Mouse (Mus musculus) limb, embryonic 15.5 days (tissue): Measurements from ENCODE around the gene Rbfox2. TPM values are rescaled to one million over a fixed set of nuclear protein-coding genes. Genes with fewer than 3 reads are reported as not detected.
A peak's percentile ranks its signal among the peaks of the same experiment; 100 is the strongest.

Experiments used
- ATAC-seq: fragments of 200-750 bp; cut with Nextera tagmentation; 2 replicates; pipeline ENCODE4 v1.8.0; 2017; ENCODE audit warnings: low read depth, moderate TSS enrichment; ENCODE audit not compliant: insufficient number of reproducible peaks, low FRiP score, low TSS enrichment
- H3K27ac ChIP-seq: fragments of 300-500 bp; sonication (generic); 2 replicates; pipeline ENCODE4 v1.5.1; 2015; ENCODE audit warnings: moderate library complexity, mild to moderate bottlenecking, inconsistent platforms
- H3K27me3 ChIP-seq: fragments of 300-500 bp; sonication (generic); 2 replicates; pipeline ENCODE4 v1.6.1; 2015; ENCODE audit warnings: inconsistent platforms
- H3K36me3 ChIP-seq: fragments of 300-500 bp; sonication (generic); 2 replicates; pipeline ENCODE4 v1.6.1; 2015; ENCODE audit warnings: inconsistent platforms
- H3K4me1 ChIP-seq: fragments of 300-500 bp; sonication (generic); 2 replicates; pipeline ENCODE4 v1.6.1; 2015; ENCODE audit warnings: inconsistent platforms
- H3K4me2 ChIP-seq: fragments of 300-500 bp; sonication (generic); 2 replicates; pipeline ENCODE4 v1.6.1; 2015; ENCODE audit warnings: mild to moderate bottlenecking, inconsistent platforms
- H3K4me3 ChIP-seq: fragments of 300-500 bp; sonication (generic); 2 replicates; pipeline ENCODE4 v1.5.1; 2015; ENCODE audit warnings: mild to moderate bottlenecking, inconsistent platforms
- H3K9ac ChIP-seq: fragments of 300-500 bp; sonication (generic); 2 replicates; pipeline ENCODE4 v1.6.1; 2015; ENCODE audit warnings: inconsistent platforms
- H3K9me3 ChIP-seq: fragments of 300-500 bp; sonication (generic); 2 replicates; pipeline ENCODE4 v1.6.1; 2016; ENCODE audit warnings: inconsistent platforms
- WGBS: fragments of 180-500 bp; shearing (Covaris S2); methylation state at CpG from one replicate; pipeline ENCODE4 v1.1.7; 2015; 5-methylcytosine and 5-hydroxymethylcytosine counted together
- polyA plus RNA-seq: library from polyadenylated mRNA; unstranded; fragments of >200 nt; fragmentation: Nextera tagmentation; extraction: Ambion mirVana; gene quantifications from 2 replicates; pipeline ENCODE4 v1.2.1, GENCODE M21; 2015

The Rbfox2 gene
- polyA plus RNA-seq, 1 experiment from 2014 or later, result 73.2 TPM

GRCm38 (mm10) chr15:77151178-77151577 lies 155.6 kb downstream of the Rbfox2 start:
- ATAC-seq, result no peak
- Histone ChIP-seq H3K4me2 (peak overlapping the region; percentile 60), H3K36me3 (no peaks in the 10 kb centered on the region), H3K9ac (no peak overlapping the region), H3K4me3 (peak overlapping the region; percentile 54), H3K4me1 (peaks cover 38% of the 10 kb centered on the region), H3K27ac (peak overlapping the region; percentile 94; the same call in 1 of the 2 replicates), H3K27me3 (no peaks in the 10 kb centered on the region), H3K9me3 (no peaks in the 10 kb centered on the region)
- 45% methylated on average over 8 of the region's 8 CpGs for WGBS

GRCm38 (mm10) chr15:77150424-77150841 lies 156.4 kb downstream of the Rbfox2 start:
- Histone ChIP-seq H3K9me3 (no peaks in the 10 kb centered on the region), H3K4me3 (peak overlapping the region; percentile 54), H3K9ac (0 out of 2 replicates have a peak overlapping the region, but pooled peaks have one; percentile 27), H3K4me2 (peak overlapping the region; percentile 60), H3K4me1 (peaks cover 38% of the 10 kb centered on the region), H3K27ac (peak overlapping the region; percentile 94), H3K27me3 (no peaks in the 10 kb centered on the region), H3K36me3 (no peaks in the 10 kb centered on the region)
- peak; percentile 66; the same call in 1 of the 2 replicates for ATAC-seq
- WGBS, result 7% methylated on average over 3 of the region's 3 CpGs

DNA sequence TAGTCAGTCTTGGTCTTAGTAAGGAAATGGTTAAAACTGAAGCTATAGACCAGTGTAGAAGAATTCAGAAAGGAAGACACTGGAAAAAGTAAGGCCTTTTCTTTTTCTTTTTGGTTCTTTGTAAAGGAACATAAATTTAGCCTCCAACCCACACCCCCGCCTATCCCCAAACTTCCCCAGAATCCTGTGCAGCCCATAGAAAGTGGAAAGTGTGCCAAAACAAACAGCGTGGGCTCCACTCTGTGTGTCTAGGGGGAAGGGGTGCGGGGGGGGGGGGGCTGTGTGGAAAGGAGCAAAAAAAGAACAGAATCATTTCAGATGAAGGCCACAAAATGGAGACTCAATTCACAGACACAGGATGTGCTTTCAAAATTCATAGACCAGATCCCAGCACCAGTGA lies 156.8 kb downstream of the Rbfox2 start:
- Histone ChIP-seq H3K4me3 (peak overlapping the region; percentile 54), H3K27ac (peak overlapping the region; percentile 94), H3K27me3 (no peaks in the 10 kb centered on the region), H3K4me2 (peak overlapping the region; percentile 60), H3K9ac (no peak overlapping the region), H3K36me3 (no peaks in the 10 kb centered on the region), H3K4me1 (peaks cover 41% of the 10 kb centered on the region), H3K9me3 (no peaks in the 10 kb centered on the region)
- 23% methylated on average over 3 of the region's 3 CpGs for WGBS
- ATAC-seq, result no peak

DNA sequence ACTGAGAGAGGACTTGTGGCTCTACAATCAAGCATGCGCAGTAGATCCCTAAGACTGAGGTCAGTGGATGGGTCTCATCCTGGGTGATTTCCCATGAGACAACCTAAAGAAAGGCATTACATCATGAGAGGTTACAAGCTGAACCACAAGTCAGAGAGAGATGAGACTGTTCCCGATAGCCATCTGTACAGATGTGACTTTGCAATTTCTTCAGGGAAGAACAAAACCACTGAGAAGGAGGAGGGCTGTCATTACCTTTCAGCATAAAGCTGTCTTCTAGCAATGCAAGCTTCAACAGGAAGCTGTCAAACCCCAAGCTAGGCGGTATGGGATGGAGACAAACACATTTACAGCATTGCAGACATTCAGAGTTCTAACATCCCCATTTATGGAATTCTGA lies 157.3 kb downstream of the Rbfox2 start:
- peak overlapping the region; percentile 60 for H3K4me2 ChIP-seq
- no peaks in the 10 kb centered on the region for H3K9me3 ChIP-seq
- 53% methylated on average over 3 of the region's 3 CpGs for WGBS
- no peak for ATAC-seq
- no peaks in the 10 kb centered on the region for H3K27me3 ChIP-seq
- H3K4me1 ChIP-seq, result peaks cover 42% of the 10 kb centered on the region
- no peak overlapping the region for H3K9ac ChIP-seq
- H3K27ac ChIP-seq, result peak overlapping the region; percentile 94
- no peaks in the 10 kb centered on the region for H3K36me3 ChIP-seq
- H3K4me3 ChIP-seq, result no peak overlapping the region

DNA sequence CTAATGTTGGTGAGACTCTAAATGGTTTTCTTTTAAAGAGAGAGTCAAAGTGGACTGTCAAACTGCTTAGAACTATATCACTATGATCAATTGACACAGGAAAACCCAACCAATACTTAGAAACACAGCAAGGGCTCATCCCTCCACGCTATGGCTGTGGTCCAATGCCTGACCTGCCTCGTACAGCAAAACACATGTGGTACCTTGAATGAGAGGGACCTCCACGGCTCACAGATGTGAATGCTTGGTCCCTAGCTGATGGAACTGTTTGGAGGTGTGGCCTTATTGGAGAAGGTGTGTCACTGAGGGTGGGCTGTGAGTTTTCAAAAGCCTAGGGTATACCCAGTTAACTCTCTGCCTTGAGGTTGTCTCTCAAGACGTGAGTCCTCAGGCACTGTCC lies 159.9 kb downstream of the Rbfox2 start:
- ATAC-seq, result no peak
- 69% methylated on average over 4 of the region's 4 CpGs for WGBS
- Histone ChIP-seq H3K9me3 (no peaks in the 10 kb centered on the region), H3K36me3 (no peaks in the 10 kb centered on the region), H3K27me3 (no peaks in the 10 kb centered on the region), H3K27ac (no peak overlapping the region), H3K4me1 (peaks cover 42% of the 10 kb centered on the region), H3K9ac (no peak overlapping the region), H3K4me2 (no peak overlapping the region), H3K4me3 (no peak overlapping the region)

GRCm38 (mm10) chr15:77144960-77145359 lies 161.8 kb downstream of the Rbfox2 start:
- no peaks in the 10 kb centered on the region for H3K27me3 ChIP-seq
- 84% methylated on average over 1 of the region's 1 CpGs for WGBS
- no peak overlapping the region for H3K4me3 ChIP-seq
- no peak overlapping the region for H3K9ac ChIP-seq
- H3K27ac ChIP-seq, result no peak overlapping the region
- peaks cover 5% of the 10 kb centered on the region for H3K36me3 ChIP-seq
- H3K4me1 ChIP-seq, result peaks cover 25% of the 10 kb centered on the region
- H3K4me2 ChIP-seq, result no peak overlapping the region
- H3K9me3 ChIP-seq, result no peaks in the 10 kb centered on the region
- ATAC-seq, result no peak

DNA sequence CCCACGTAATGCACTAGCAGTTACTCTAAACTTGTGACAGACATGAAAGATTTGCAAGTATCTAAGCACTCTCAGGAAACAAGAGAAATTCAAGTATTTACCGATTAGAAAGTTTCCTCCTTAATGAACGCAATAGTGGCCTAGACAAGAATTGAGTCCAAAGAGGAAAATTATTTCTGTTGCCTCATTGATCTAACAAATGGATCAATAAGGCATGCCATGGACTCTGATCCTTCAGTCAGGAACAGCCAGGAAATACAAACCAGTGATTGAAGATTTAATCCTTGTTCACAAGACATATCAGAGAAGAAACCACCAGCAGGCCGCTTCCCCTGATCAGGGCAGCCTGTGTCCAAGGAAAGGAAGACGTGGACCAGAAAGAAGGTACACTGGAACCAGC lies 164.0 kb downstream of the Rbfox2 start:
- H3K4me2 ChIP-seq, result no peak overlapping the region
- no peaks in the 10 kb centered on the region for H3K9me3 ChIP-seq
- H3K4me1 ChIP-seq, result peaks cover 22% of the 10 kb centered on the region
- ATAC-seq, result no peak
- H3K4me3 ChIP-seq, result no peak overlapping the region
- WGBS, result 92% methylated on average over 5 of the region's 5 CpGs
- H3K27me3 ChIP-seq, result no peaks in the 10 kb centered on the region
- H3K27ac ChIP-seq, result no peak overlapping the region
- peaks cover 5% of the 10 kb centered on the region for H3K36me3 ChIP-seq
- no peak overlapping the region for H3K9ac ChIP-seq

DNA sequence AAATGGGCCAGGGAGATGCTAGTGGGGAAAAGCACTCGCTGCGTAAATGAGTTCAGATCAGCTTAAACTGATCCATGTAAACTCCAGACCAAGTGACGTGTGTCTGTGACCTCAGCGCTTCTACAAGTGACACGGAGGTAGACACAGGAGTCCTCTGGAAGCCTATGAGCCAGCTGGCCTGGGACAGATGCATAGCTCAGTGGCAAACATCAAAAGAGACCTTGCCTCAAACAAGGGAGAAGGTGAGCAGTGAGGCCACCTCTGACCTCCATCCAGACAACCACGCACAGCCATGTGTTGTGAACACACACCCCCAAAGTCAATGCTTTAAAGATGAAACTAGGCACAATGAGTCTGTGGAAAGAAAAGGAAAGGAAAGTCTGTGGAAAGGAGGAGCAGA lies 164.5 kb downstream of the Rbfox2 start:
- WGBS, result 71% methylated on average over 6 of the region's 6 CpGs
- Histone ChIP-seq H3K9me3 (no peaks in the 10 kb centered on the region), H3K4me1 (peaks cover 22% of the 10 kb centered on the region)

DNA sequence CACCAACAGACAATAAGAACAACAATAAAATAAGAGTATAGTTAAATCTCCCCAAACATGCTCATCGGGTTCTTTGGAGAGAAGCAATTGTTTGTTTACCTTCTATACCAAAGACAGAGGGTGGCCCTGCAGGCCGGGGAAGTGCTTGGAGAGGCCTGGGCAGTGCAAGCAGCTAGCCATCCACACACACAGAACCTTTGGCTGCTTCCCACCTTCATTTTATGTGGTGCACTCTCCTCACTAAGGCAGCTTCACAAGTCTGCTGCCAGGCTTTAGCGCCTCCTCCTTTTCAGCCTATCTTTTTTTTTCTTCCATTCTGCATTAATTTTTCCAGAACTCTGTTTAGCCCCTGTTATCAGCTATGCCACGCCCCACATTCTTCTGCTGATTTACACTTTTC lies 165.1 kb downstream of the Rbfox2 start:
- Histone ChIP-seq H3K9ac (no peak overlapping the region), H3K36me3 (peaks cover 5% of the 10 kb centered on the region), H3K27me3 (no peaks in the 10 kb centered on the region), H3K4me2 (no peak overlapping the region), H3K4me1 (peaks cover 22% of the 10 kb centered on the region), H3K9me3 (no peaks in the 10 kb centered on the region), H3K4me3 (no peak overlapping the region), H3K27ac (no peak overlapping the region)
- WGBS, result 65% methylated on average over 4 of the region's 4 CpGs
- no peak for ATAC-seq

More for the DNA sequence above, 164.5 kb downstream of the Rbfox2 start:
- no peak for ATAC-seq
- no peak overlapping the region for H3K9ac ChIP-seq
- no peak overlapping the region for H3K4me2 ChIP-seq
- H3K4me3 ChIP-seq, result no peak overlapping the region
- no peaks in the 10 kb centered on the region for H3K27me3 ChIP-seq
- peaks cover 5% of the 10 kb centered on the region for H3K36me3 ChIP-seq
- H3K27ac ChIP-seq, result no peak overlapping the region

GRCm38 (mm10) chr15:77138282-77138681 lies 168.5 kb downstream of the Rbfox2 start:
- no peak for ATAC-seq
- Histone ChIP-seq H3K4me3 (no peak overlapping the region), H3K27ac (no peak overlapping the region), H3K4me2 (no peak overlapping the region), H3K9ac (no peak overlapping the region), H3K27me3 (no peaks in the 10 kb centered on the region), H3K4me1 (peaks cover 16% of the 10 kb centered on the region; the same call in 1 of the 2 replicates), H3K36me3 (peaks cover 26% of the 10 kb centered on the region), H3K9me3 (no peaks in the 10 kb centered on the region)
- WGBS, result 78% methylated on average over 5 of the region's 5 CpGs

- no peak for ATAC-seq
- no peak overlapping the region for H3K4me2 ChIP-seq
- H3K9ac ChIP-seq, result no peak overlapping the region
- no peak overlapping the region for H3K4me3 ChIP-seq
- WGBS, result 97% methylated on average over 10 of the region's 10 CpGs
- peaks cover 6% of the 10 kb centered on the region; the same call in 1 of the 2 replicates for H3K4me1 ChIP-seq
- peaks cover 51% of the 10 kb centered on the region for H3K36me3 ChIP-seq
- no peaks in the 10 kb centered on the region for H3K27me3 ChIP-seq
- H3K9me3 ChIP-seq, result no peaks in the 10 kb centered on the region
- H3K27ac ChIP-seq, result no peak overlapping the region
Observed at GRCm38 (mm10) chr15:77134483-77134882, 172.3 kb downstream of the Rbfox2 start.

DNA sequence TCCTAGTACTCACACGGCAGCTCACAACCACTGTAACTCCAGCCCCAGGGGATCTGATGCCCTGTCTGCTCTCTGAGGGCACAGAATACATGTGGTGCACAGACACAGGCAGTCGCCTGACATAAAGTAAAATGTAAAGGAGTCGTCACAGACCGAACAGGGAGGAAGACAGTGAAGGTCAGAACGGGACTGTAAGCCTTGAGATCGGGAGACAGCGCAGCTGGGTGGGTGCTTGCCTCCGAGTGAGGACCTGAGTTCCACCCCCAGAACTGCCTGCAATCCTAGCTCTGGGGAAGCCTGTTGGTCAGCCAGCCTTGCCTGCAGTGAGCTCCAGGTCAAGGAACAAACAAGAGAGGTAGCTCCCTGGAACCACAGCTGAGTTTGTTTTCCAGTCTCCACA lies 177.7 kb downstream of the Rbfox2 start:
- Histone ChIP-seq H3K27me3 (no peaks in the 10 kb centered on the region), H3K4me2 (no peak overlapping the region), H3K4me1 (no peaks in the 10 kb centered on the region), H3K9ac (no peak overlapping the region), H3K4me3 (no peak overlapping the region), H3K9me3 (no peaks in the 10 kb centered on the region), H3K36me3 (peaks cover 40% of the 10 kb centered on the region), H3K27ac (no peak overlapping the region)
- WGBS, result 82% methylated on average over 8 of the region's 8 CpGs
- ATAC-seq, result no peak

DNA sequence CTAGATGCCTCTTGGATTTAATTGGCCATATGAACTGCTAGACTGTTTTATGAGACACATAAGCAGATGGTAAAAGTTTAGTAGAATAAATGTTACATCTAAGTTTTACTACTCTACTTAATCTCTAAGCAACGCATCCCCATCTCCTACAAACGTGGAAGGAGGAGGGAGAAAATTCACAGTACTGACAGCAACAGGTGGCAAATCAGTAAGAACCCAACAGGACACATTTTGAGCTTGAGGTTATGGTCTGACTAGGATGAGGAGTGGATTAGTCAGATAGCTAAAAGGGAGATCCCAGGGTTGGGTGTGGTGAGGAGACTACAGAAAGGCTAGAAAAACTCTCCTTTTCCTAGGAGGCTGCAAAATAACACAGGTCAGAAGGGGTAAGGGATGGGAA lies 179.1 kb downstream of the Rbfox2 start:
- Histone ChIP-seq H3K4me3 (no peak overlapping the region), H3K9ac (no peak overlapping the region), H3K4me1 (no peaks in the 10 kb centered on the region), H3K36me3 (peaks cover 35% of the 10 kb centered on the region), H3K9me3 (no peaks in the 10 kb centered on the region), H3K27ac (no peak overlapping the region), H3K27me3 (no peaks in the 10 kb centered on the region), H3K4me2 (no peak overlapping the region)
- 53% methylated on average over 2 of the region's 2 CpGs for WGBS
- no peak for ATAC-seq
